In genomic region chr9:42652756-42653155, GRCm38 (mm10) we compare ENCODE assay signal across 7 mouse cellular contexts.
A peak's percentile ranks its signal among the peaks of the same experiment; 100 is the strongest.
DNase-seq lines count a peak whose midpoint lies in the region; ATAC-seq and TF ChIP-seq lines count a peak whose summit lies in the region.

No protein-coding gene starts in this region.

- ATAC-seq in midbrain, embryonic 15.5 days (replicated peaks) = no peak
- no peak for ATAC-seq in activated CD4-positive, CD25-positive, alpha-beta regulatory T cell, adult 4 months

- TF ChIP-seq CTCF in left cerebral cortex, adult 2 months (IDR thresholded peaks at IDR 0.05) = no peak; the same call in 1 of the 2 replicates

- peaks cover 34% of the 10 kb centered on the region for H3K4me1 ChIP-seq in midbrain, embryonic 10.5 days
- H3K4me1 ChIP-seq in midbrain, embryonic 15.5 days = peaks cover 26% of the 10 kb centered on the region

- H3K27ac ChIP-seq in midbrain, embryonic 10.5 days (replicated peaks) = peak overlapping the region; percentile 53; the same call in 1 of the 2 replicates
- no peak overlapping the region for H3K27ac ChIP-seq in midbrain, embryonic 15.5 days
- no peak overlapping the region for H3K27ac ChIP-seq in left cerebral cortex, adult 2 months

- no peak overlapping the region for H3K4me3 ChIP-seq in midbrain, embryonic 10.5 days
- H3K4me3 ChIP-seq in midbrain, embryonic 15.5 days = no peak overlapping the region
- no peak overlapping the region for H3K4me3 ChIP-seq in left cerebral cortex, adult 2 months

- H3K36me3 ChIP-seq in midbrain, embryonic 10.5 days = no peaks in the 10 kb centered on the region
- no peaks in the 10 kb centered on the region for H3K36me3 ChIP-seq in midbrain, embryonic 15.5 days (replicated peaks)

- H3K9ac ChIP-seq in midbrain, embryonic 15.5 days = no peak overlapping the region

- WGBS in midbrain, embryonic 10.5 days = 82% methylated on average over 2 of the region's 2 CpGs
- 72% methylated on average over 2 of the region's 2 CpGs for WGBS in midbrain, embryonic 15.5 days

- DNase-seq in midbrain, embryonic 10.5 days (ENCODE audit: low spot score) = peak; percentile 40
- DNase-seq in adrenal gland, postnatal 14 days = peak; percentile 72
- DNase-seq in hindlimb bud, embryonic 11.5 days (ENCODE audit: extremely low spot score, low read depth, low spot score) = peak; percentile 69
- peak; percentile 74 for DNase-seq in retina, embryonic 14.5 days (ENCODE audit: low spot score)
- DNase-seq in left cerebral cortex, adult 2 months (ENCODE audit: extremely low spot score in 1 of 2, low spot score in 2 of 2) = no peak

- no peaks in the 10 kb centered on the region for H3K9me3 ChIP-seq in midbrain, embryonic 10.5 days (replicated peaks)
- no peaks in the 10 kb centered on the region for H3K9me3 ChIP-seq in midbrain, embryonic 15.5 days

- H3K27me3 ChIP-seq in midbrain, embryonic 10.5 days (ENCODE audit: low read depth, poor library complexity, severe bottlenecking) = no peaks in the 10 kb centered on the region
- no peaks in the 10 kb centered on the region for H3K27me3 ChIP-seq in midbrain, embryonic 15.5 days (replicated peaks)

- no peak overlapping the region for H3K4me2 ChIP-seq in midbrain, embryonic 15.5 days

- intact Hi-C loops in left cerebral cortex, adult 2 months (cut with DNase I) = no loop called here

Comparison
In these comparisons a context has a peak if more than half of its experiments do, and no peak if none do; other contexts are left out.
1. DNase-seq: peak in midbrain, embryonic 10.5 days (single experiment), adrenal gland, postnatal 14 days (single experiment), hindlimb bud, embryonic 11.5 days (single experiment) and retina, embryonic 14.5 days (single experiment); none in left cerebral cortex, adult 2 months (0 of 2).